Mouse (Mus musculus) cerebellum, adult 11-12 months (tissue): Measurements from ENCODE around the gene Adgrl4.
A peak's percentile ranks its signal among the peaks of the same experiment; 100 is the strongest.

Experiments used
- DNase-seq: peaks from one replicate; pipeline ENCODE4 v3.0.0; 2022

Adgrl4 gene

GRCm38 (mm10) chr3:151505606-151506005, 67.9 kb downstream of the Adgrl4 start:
- DNase-seq = no peak

- no peak for DNase-seq
Measured at GRCm38 (mm10) chr3:151511184-151511583, 73.5 kb downstream of the Adgrl4 start.

- DNase-seq = no peak
Measured at GRCm38 (mm10) chr3:151547182-151547581, 109.5 kb downstream of the Adgrl4 start.

- no peak for DNase-seq
Measured at GRCm38 (mm10) chr3:151551002-151551401, 113.3 kb downstream of the Adgrl4 start.

- DNase-seq = no peak
Measured at GRCm38 (mm10) chr3:151556635-151557034, 118.9 kb downstream of the Adgrl4 start.

GRCm38 (mm10) chr3:151557125-151557524, 119.4 kb downstream of the Adgrl4 start:
- no peak for DNase-seq

- no peak for DNase-seq
Measured at GRCm38 (mm10) chr3:151557607-151558006, 119.9 kb downstream of the Adgrl4 start.

- no peak for DNase-seq
Measured at GRCm38 (mm10) chr3:151558374-151558773, 120.7 kb downstream of the Adgrl4 start.

- peak; percentile 47 for DNase-seq
Measured at GRCm38 (mm10) chr3:151565664-151566621, 128.3 kb downstream of the Adgrl4 start.

GRCm38 (mm10) chr3:151566629-151567028, 128.9 kb downstream of the Adgrl4 start:
- DNase-seq = no peak

- DNase-seq = no peak
Measured at GRCm38 (mm10) chr3:151567541-151567940, 129.9 kb downstream of the Adgrl4 start.

- DNase-seq = no peak
Measured at GRCm38 (mm10) chr3:151572089-151572488, 134.4 kb downstream of the Adgrl4 start.

- DNase-seq = no peak
Measured at GRCm38 (mm10) chr3:151575292-151575691, 137.6 kb downstream of the Adgrl4 start.

- DNase-seq = no peak
Measured at GRCm38 (mm10) chr3:151576155-151576554, 138.5 kb downstream of the Adgrl4 start.

- DNase-seq = no peak
Measured at GRCm38 (mm10) chr3:151591904-151592303, 154.2 kb downstream of the Adgrl4 start.
